Mouse (Mus musculus) olfactory bulb, adult 2 months (tissue): ENCODE measurements around the gene Olfr1246.
"Not testable (repeated sequence)": the region's sequence is repeated elsewhere in the genome, so short reads cannot be mapped to it uniquely, and the experiment has no call there.

Source experiments
- CTCF ChIP-seq: fragments of 200-500 bp; IDR thresholded peaks from 2 replicates; pipeline ENCODE4 v1.5.1; 2012; ENCODE audit warnings: low read depth, mild to moderate bottlenecking, low read length, moderate library complexity; ENCODE audit not compliant: insufficient read depth
- POLR2A ChIP-seq: fragments of 200-500 bp; IDR thresholded peaks from 2 replicates; pipeline ENCODE4 v1.6.1; 2012; ENCODE audit warnings: mild to moderate bottlenecking, low read depth, low read length, moderate library complexity; ENCODE audit not compliant: insufficient read depth

- not testable (repeated sequence) for TF ChIP-seq CTCF, POLR2A
These were observed 25.2 kb upstream of the Olfr1246 start, which contains the start of gene Olfr1248 for GRCm38 (mm10) chr2:89618145-89618544.
